Mouse (Mus musculus) kidney, embryonic 16.5 days (tissue): Measurements from ENCODE around the gene Gm6217. TPM values are rescaled to one million over a fixed set of nuclear protein-coding genes. Genes with fewer than 3 reads are reported as not detected.
"Not testable (repeated sequence)": the region's sequence is repeated elsewhere in the genome, so short reads cannot be mapped to it uniquely, and the experiment has no call there.

ENCODE experiments used
- ATAC-seq: fragments of 200-750 bp; cut with Nextera tagmentation; 2 replicates; pipeline ENCODE4 v1.8.0; 2017; ENCODE audit warnings: moderate TSS enrichment; ENCODE audit not compliant: low FRiP score, low TSS enrichment
- H3K27ac ChIP-seq: fragments of 300-500 bp; sonication (generic); 2 replicates; pipeline ENCODE4 v1.5.1; 2014; ENCODE audit warnings: low read length
- H3K27me3 ChIP-seq: fragments of 300-500 bp; sonication (generic); 2 replicates; pipeline ENCODE4 v1.6.1; 2014; ENCODE audit warnings: low read length, control low read depth, mixed read lengths; ENCODE audit not compliant: insufficient read depth
- H3K36me3 ChIP-seq: fragments of 300-500 bp; sonication (generic); 2 replicates; pipeline ENCODE4 v1.6.1; 2014; ENCODE audit warnings: low read length, control low read depth, mixed read lengths; ENCODE audit not compliant: insufficient read depth
- H3K4me1 ChIP-seq: fragments of 300-500 bp; sonication (generic); 2 replicates; pipeline ENCODE4 v1.6.1; 2014; ENCODE audit warnings: low read length, control low read depth, mixed read lengths; ENCODE audit not compliant: insufficient read depth
- H3K4me2 ChIP-seq: fragments of 300-500 bp; sonication (generic); replicated peaks from 2 replicates; pipeline ENCODE4 v1.6.1; 2014; ENCODE audit warnings: low read depth, low read length
- H3K4me3 ChIP-seq: fragments of 300-500 bp; sonication (generic); 2 replicates; pipeline ENCODE4 v1.5.1; 2014; ENCODE audit warnings: mild to moderate bottlenecking, low read length
- H3K9ac ChIP-seq: fragments of 300-500 bp; sonication (generic); replicated peaks from 2 replicates; pipeline ENCODE4 v1.6.1; 2014; ENCODE audit warnings: low read length
- H3K9me3 ChIP-seq: fragments of 300-500 bp; sonication (generic); 2 replicates; pipeline ENCODE4 v1.6.1; 2016; ENCODE audit warnings: low read length, control low read depth
- WGBS: fragments of 180-500 bp; shearing (Covaris S2); extraction: QIAGEN DNeasy Blood & Tissue Kit; methylation state at CpG from one replicate; pipeline ENCODE4 v1.1.7; 2014; 5-methylcytosine and 5-hydroxymethylcytosine counted together
- polyA plus RNA-seq: library from polyadenylated mRNA; unstranded; fragments of >200 nt; fragmentation: Nextera tagmentation; extraction: Ambion mirVana; gene quantifications from 2 replicates; pipeline ENCODE4 v1.2.1, GENCODE M21; 2015

The Gm6217 gene
- not detected in 2 replicates for polyA plus RNA-seq

DNA sequence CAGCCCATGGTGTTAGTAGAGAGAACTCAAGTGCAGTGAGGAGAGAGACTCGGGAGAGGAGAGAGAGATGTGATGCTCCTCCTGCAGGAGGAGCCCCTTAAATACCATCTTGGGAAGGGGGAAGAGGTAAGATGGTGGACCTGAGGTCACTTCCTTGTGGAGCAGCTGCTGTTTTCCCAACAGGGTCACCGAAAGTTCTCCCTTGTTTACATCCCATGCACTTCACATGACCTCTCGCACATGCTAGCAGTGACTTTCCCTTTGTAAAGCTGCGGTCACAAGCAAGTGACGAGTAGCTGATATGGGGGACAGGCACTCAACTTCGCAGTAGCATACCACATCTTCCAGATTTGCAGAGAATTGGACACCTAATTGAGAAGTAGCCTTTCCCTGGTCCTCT lies at the start of gene Gm6217:
Gene Gm6217, minus strand, starts transcription at position 74 of the 400 bp plus-strand sequence.
- H3K4me1 ChIP-seq, H3K4me2 ChIP-seq, H3K36me3 ChIP-seq, ATAC-seq, H3K9ac ChIP-seq, H3K27ac ChIP-seq, H3K27me3 ChIP-seq, H3K9me3 ChIP-seq, H3K4me3 ChIP-seq: not testable (repeated sequence)
- no CpG with 5 or more reads among the region's 6 CpGs for WGBS

DNA sequence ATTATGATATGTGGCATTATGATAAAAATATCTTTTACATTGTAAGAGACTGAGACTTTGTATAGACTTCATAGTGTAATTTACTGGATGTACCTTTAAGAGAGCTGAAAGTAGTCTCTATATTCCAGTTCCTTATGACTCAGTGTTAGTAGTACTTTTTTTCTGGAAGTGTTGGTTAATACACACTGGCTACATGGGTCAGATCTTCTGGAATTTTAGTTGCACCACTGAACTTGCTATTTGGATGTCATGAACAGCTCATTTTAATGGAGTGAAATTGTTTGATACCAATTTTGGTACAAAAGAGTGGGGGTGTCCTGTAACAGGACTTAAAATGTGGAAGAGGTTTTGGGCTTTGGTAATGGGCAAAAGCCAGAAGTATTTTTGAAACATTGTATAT lies 46.6 kb upstream of the Gm6217 start:
- H3K4me1 ChIP-seq = no peaks in the 10 kb centered on the region
- H3K4me2 ChIP-seq = no peak overlapping the region
- ATAC-seq = no peak
- no peaks in the 10 kb centered on the region for H3K27me3 ChIP-seq
- H3K9me3 ChIP-seq = no peaks in the 10 kb centered on the region
- no peak overlapping the region for H3K27ac ChIP-seq
- H3K4me3 ChIP-seq = no peak overlapping the region
- no peak overlapping the region for H3K9ac ChIP-seq
- no peaks in the 10 kb centered on the region for H3K36me3 ChIP-seq

DNA sequence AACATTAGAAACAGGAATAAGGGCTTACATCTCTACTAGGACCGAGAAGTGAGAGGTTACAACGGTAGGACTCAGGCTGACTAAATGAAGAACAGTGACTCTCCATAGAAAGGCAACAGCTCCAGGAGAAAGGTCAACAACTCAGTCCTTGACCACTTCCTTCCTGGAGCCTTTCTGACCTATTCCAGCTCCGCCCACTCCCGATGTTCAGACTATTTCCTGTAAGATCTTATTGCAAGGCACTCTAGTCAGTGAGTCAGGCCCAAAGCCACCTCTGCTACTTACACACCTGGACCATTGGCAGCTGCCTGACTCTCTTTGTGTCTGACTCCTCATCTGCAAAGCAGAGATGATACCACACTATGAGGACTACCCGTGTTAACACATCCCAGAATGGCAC lies 44.6 kb upstream of the Gm6217 start:
- Histone ChIP-seq H3K9me3 (no peaks in the 10 kb centered on the region), H3K9ac (no peak overlapping the region), H3K4me1 (no peaks in the 10 kb centered on the region), H3K4me3 (no peak overlapping the region), H3K27me3 (no peaks in the 10 kb centered on the region), H3K27ac (no peak overlapping the region), H3K36me3 (no peaks in the 10 kb centered on the region), H3K4me2 (no peak overlapping the region)
- no peak for ATAC-seq
- 82% methylated on average over 5 of the region's 5 CpGs for WGBS

DNA sequence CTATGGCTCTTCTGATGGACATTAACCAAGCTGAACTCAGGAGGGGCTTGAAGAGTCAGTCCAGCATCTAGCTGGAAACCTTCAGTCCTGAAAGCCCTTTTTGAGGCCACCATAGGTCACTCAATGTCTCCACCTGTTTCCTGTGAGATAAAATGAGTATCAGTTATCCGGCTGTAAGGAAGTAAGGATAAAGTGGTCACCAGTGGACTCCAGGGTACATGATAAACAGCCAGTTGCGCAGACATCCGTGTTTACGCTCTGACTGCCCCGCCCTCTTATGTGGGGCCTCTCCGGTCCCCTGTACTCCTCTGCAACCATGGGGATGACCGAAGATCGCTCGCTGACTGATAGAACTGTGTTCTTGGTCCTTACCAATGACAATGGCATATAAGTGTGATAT lies 43.1 kb upstream of the Gm6217 start:
- no peak overlapping the region for H3K4me2 ChIP-seq
- no peak for ATAC-seq
- H3K36me3 ChIP-seq = no peaks in the 10 kb centered on the region
- no peak overlapping the region for H3K9ac ChIP-seq
- no peaks in the 10 kb centered on the region for H3K27me3 ChIP-seq
- H3K27ac ChIP-seq = no peak overlapping the region
- H3K4me1 ChIP-seq = no peaks in the 10 kb centered on the region
- WGBS = 79% methylated on average over 9 of the region's 9 CpGs
- no peak overlapping the region for H3K4me3 ChIP-seq
- H3K9me3 ChIP-seq = no peaks in the 10 kb centered on the region

DNA sequence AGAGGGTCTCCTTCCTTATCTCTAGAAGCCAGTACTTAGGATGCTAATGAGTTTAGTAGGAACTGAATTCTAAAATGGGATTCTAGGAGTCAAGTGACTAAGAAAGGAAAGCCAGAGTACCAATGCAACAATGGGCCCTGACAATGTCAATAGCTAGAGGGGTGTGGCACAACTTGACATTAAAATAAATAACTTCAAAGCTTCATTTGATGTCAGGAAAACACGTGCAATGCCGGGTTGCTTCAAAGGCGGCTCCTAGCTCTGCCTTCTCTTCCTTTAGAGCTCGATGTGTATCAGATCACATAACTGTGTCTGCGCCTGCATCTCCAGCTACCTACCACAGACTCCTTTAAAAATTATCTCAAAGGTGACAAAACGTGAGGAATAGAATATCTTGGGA lies 42.7 kb upstream of the Gm6217 start:
- no peak for ATAC-seq

DNA sequence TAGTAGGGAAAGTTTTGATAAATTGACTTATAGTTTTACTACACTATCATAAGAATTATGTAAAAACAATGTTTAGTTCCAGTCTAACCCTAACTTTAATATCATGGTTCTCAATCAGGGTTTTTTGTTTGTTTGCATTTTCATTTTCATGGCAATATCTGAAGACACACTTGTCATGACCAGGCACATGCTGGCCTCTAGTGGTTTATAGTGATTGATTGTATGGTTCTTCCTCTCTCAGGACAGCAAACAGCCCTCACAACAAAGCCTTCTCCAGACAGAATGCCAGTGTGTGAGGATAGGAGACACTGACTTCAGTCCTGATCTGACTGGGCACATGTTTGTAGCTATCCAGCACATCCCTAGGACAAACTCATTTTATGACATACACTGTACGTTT lies 42.0 kb upstream of the Gm6217 start:
- Histone ChIP-seq H3K27ac (no peak overlapping the region), H3K9ac (no peak overlapping the region), H3K36me3 (no peaks in the 10 kb centered on the region), H3K9me3 (no peaks in the 10 kb centered on the region), H3K4me3 (no peak overlapping the region), H3K4me1 (no peaks in the 10 kb centered on the region), H3K4me2 (no peak overlapping the region), H3K27me3 (no peaks in the 10 kb centered on the region)
- 74% methylated on average over 1 of the region's 1 CpGs for WGBS
- ATAC-seq = no peak

More for the DNA sequence above, 42.7 kb upstream of the Gm6217 start:
- Histone ChIP-seq H3K36me3 (no peaks in the 10 kb centered on the region), H3K4me3 (no peak overlapping the region), H3K9me3 (no peaks in the 10 kb centered on the region), H3K4me2 (no peak overlapping the region), H3K27me3 (no peaks in the 10 kb centered on the region), H3K9ac (no peak overlapping the region), H3K27ac (no peak overlapping the region), H3K4me1 (no peaks in the 10 kb centered on the region)
- WGBS = 62% methylated on average over 6 of the region's 6 CpGs

DNA sequence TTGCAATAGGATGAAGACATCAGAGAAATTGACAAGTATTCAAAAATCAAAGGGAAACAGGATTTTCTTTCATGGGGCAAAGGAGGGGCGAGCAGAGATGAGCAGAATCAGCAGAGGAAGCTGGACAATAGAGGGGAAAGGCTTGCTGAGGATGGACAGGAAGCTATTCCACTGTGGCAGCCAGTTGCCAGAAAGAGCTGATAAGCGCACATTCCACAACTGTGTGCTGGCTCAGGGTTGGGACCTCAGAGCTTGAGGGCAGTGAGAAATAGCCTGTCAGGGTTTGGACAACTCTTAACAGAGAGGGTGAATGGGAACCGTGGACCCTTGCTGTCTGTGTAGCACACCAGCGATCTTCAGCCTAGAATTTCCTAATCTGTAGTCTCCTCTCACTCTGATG lies 40.8 kb upstream of the Gm6217 start:
- no peak overlapping the region for H3K9ac ChIP-seq
- no peaks in the 10 kb centered on the region for H3K4me1 ChIP-seq
- no peak overlapping the region for H3K27ac ChIP-seq
- no peak overlapping the region for H3K4me2 ChIP-seq
- peak; percentile 61; the same call in 1 of the 2 replicates for ATAC-seq
- no peak overlapping the region for H3K4me3 ChIP-seq
- no peaks in the 10 kb centered on the region for H3K9me3 ChIP-seq
- H3K36me3 ChIP-seq = no peaks in the 10 kb centered on the region
- no peaks in the 10 kb centered on the region for H3K27me3 ChIP-seq
- 50% methylated on average over 4 of the region's 4 CpGs for WGBS

DNA sequence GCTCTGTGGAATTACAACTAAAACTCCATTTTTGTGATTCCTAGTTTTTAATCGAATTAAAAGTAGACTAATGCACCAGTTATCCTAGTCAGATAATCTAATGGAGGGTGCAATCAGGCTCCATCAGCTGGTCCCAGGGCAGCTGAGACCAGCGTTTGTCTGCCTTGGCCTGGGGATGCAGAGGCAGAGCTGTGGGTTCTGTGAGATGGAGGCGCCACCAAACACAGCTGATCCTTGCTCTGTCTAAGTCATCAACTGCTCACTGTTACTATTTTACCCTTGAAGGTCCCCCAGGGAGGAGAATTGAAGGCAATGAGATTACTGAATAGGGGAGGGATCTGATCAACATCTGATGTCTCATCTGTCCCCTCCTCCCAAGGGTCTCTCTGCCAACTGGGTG lies 35.2 kb upstream of the Gm6217 start:
- Histone ChIP-seq H3K4me3 (no peak overlapping the region), H3K4me1 (no peaks in the 10 kb centered on the region), H3K27ac (no peak overlapping the region), H3K9ac (no peak overlapping the region), H3K27me3 (no peaks in the 10 kb centered on the region), H3K9me3 (no peaks in the 10 kb centered on the region), H3K4me2 (no peak overlapping the region), H3K36me3 (no peaks in the 10 kb centered on the region)
- no peak for ATAC-seq
- WGBS = 70% methylated on average over 3 of the region's 3 CpGs

DNA sequence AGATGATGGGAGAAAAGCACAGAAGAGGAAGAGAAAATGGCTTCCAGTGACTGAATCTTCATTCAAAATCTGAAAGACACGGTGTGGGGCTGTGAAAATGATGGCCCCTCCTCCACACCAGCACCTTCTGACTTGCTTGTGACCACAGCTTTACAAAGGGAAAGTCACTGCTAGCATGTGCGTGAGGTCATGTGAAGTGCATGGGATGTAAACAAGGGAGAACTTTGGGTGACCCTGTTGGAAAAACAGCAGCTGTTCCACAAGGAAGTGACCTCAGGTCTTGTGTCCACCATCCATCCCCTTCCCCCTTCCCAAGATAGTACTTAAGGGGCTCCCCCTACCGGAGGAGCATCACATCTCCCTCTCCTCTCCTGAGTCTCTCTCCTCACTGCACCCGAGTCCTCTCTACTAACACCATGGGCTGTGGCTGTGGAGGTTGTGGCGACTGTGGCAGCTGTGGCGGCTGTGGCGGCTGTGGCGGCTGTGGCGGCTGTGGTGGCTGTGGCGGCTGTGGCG lies 28.7 kb upstream of the Gm6217 start, which contains the start of gene Gm47955:
Gene Gm47955, plus strand, starts transcription at position 417 of the 516 bp plus-strand sequence.
- no peak within 1 kb of the TSS for H3K4me2 ChIP-seq
- H3K27ac ChIP-seq = no peak within 1 kb of the TSS
- H3K9ac ChIP-seq = no peak within 1 kb of the TSS
- H3K9me3 ChIP-seq = no peaks in the 10 kb centered on the region
- no peaks in the 10 kb centered on the region for H3K36me3 ChIP-seq
- no peak within 1 kb of the TSS for H3K4me3 ChIP-seq
- no peak for ATAC-seq
- no peaks in the 10 kb centered on the region for H3K27me3 ChIP-seq
- 80% methylated on average over 7 of the region's 11 CpGs for WGBS
- no peaks in the 10 kb centered on the region for H3K4me1 ChIP-seq

DNA sequence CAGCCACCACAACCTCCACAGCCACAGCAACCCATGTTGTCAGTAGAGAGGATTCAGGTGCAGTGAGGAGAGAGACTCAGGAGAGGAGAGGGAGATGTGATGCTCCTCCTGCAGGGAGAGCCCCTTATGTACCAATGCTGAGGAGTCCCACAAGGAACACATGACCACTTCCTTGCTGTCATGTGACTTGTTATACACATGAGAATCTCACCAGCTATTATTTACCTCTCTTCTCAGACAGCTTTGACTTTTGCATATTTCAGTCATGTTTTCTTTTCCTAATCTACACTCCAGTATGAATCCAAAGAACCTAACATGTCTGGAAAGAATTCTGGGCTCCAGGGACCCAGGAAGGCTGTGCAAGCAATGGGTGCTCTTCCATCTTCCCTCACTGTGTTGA lies 24.7 kb upstream of the Gm6217 start, which contains the start of gene Gm7544:
Gene Gm7544, minus strand, starts transcription at position 101 of the 400 bp plus-strand sequence.
- not testable (repeated sequence) for H3K27me3 ChIP-seq, H3K4me2 ChIP-seq, H3K9ac ChIP-seq, ATAC-seq, H3K4me1 ChIP-seq, H3K27ac ChIP-seq, H3K9me3 ChIP-seq, H3K36me3 ChIP-seq, H3K4me3 ChIP-seq
